Mouse (Mus musculus): Measurements from ENCODE around the gene Olfr92. TPM values are rescaled to one million over a fixed set of nuclear protein-coding genes. Genes with fewer than 3 reads are reported as not detected.

Gene Olfr92
- polyA plus RNA-seq, 2 experiments, result not detected

- Histone ChIP-seq H3K4me2 (replicated peaks; ENCODE audit: low read depth, low read length, severe bottlenecking) (no peak within 1 kb of the TSS), H3K4me1 (ENCODE audit: control insufficient read depth, insufficient read depth, low read length) (no peaks in the 10 kb centered on the region), H3K27me3 (ENCODE audit: control insufficient read depth, insufficient read depth, low read length) (no peaks in the 10 kb centered on the region), H3K27ac (replicated peaks; ENCODE audit: low read depth, low read length) (no peak within 1 kb of the TSS), H3K36me3 (ENCODE audit: control insufficient read depth, insufficient read depth, low read length) (no peaks in the 10 kb centered on the region), H3K9me3 (ENCODE audit: control insufficient read depth, low read length) (no peaks in the 10 kb centered on the region), H3K9ac (ENCODE audit: low read depth, low read length, severe bottlenecking) (no peak within 1 kb of the TSS), H3K4me3 (replicated peaks; ENCODE audit: low read length) (no peak within 1 kb of the TSS)
- no peak for ATAC-seq (ENCODE audit: low FRiP score, low read depth)
- TF ChIP-seq POLR2A (IDR thresholded peaks at IDR 0.05; ENCODE audit: borderline replicate concordance, extremely low read depth, insufficient read depth, insufficient read length), result no peak
- no peak for DNase-seq (ENCODE audit: low spot score)
Measured at GRCm38 (mm10) chr17:37088399-37088798, 31.5 kb downstream of the Olfr92 start, which contains the start of gene Olfr90. Olfr90 (minus strand) TSS chr17:37088499.

GRCm38 (mm10) chr17:37085545-37085944, 34.3 kb downstream of the Olfr92 start:
- Histone ChIP-seq H3K36me3 (ENCODE audit: control insufficient read depth, insufficient read depth, low read length) (no peaks in the 10 kb centered on the region), H3K9ac (ENCODE audit: low read depth, low read length, severe bottlenecking) (no peak overlapping the region), H3K4me3 (replicated peaks; ENCODE audit: low read length) (no peak overlapping the region), H3K4me1 (ENCODE audit: control insufficient read depth, insufficient read depth, low read length) (no peaks in the 10 kb centered on the region), H3K4me2 (replicated peaks; ENCODE audit: low read depth, low read length, severe bottlenecking) (no peak overlapping the region), H3K27me3 (ENCODE audit: control insufficient read depth, insufficient read depth, low read length) (no peaks in the 10 kb centered on the region), H3K9me3 (ENCODE audit: control insufficient read depth, low read length) (no peaks in the 10 kb centered on the region), H3K27ac (replicated peaks; ENCODE audit: low read depth, low read length) (no peak overlapping the region)
- WGBS, result 72% methylated on average over 10 of the region's 10 CpGs
- no peak for TF ChIP-seq POLR2A (IDR thresholded peaks at IDR 0.05; ENCODE audit: borderline replicate concordance, extremely low read depth, insufficient read depth, insufficient read length)
- ATAC-seq (ENCODE audit: low FRiP score, low read depth) (no peak), DNase-seq (ENCODE audit: low spot score) (no peak)

GRCm38 (mm10) chr17:37084632-37085031, 35.3 kb downstream of the Olfr92 start:
- Histone ChIP-seq H3K36me3 (ENCODE audit: control insufficient read depth, insufficient read depth, low read length) (no peaks in the 10 kb centered on the region), H3K4me3 (replicated peaks; ENCODE audit: low read length) (no peak overlapping the region), H3K9ac (ENCODE audit: low read depth, low read length, severe bottlenecking) (no peak overlapping the region), H3K9me3 (ENCODE audit: control insufficient read depth, low read length) (no peaks in the 10 kb centered on the region), H3K4me1 (ENCODE audit: control insufficient read depth, insufficient read depth, low read length) (no peaks in the 10 kb centered on the region), H3K4me2 (replicated peaks; ENCODE audit: low read depth, low read length, severe bottlenecking) (no peak overlapping the region), H3K27me3 (ENCODE audit: control insufficient read depth, insufficient read depth, low read length) (no peaks in the 10 kb centered on the region), H3K27ac (replicated peaks; ENCODE audit: low read depth, low read length) (no peak overlapping the region)
- ATAC-seq (ENCODE audit: low FRiP score, low read depth) (no peak), DNase-seq (ENCODE audit: low spot score) (no peak)
- TF ChIP-seq POLR2A (IDR thresholded peaks at IDR 0.05; ENCODE audit: borderline replicate concordance, extremely low read depth, insufficient read depth, insufficient read length), result no peak
- WGBS, result 70% methylated on average over 5 of the region's 5 CpGs

- TF ChIP-seq POLR2A (IDR thresholded peaks at IDR 0.05; ENCODE audit: borderline replicate concordance, extremely low read depth, insufficient read depth, insufficient read length), result no peak
- H3K27me3 ChIP-seq (ENCODE audit: control insufficient read depth, insufficient read depth, low read length), result no peaks in the 10 kb centered on the region
- peak; percentile 83 for DNase-seq (ENCODE audit: low spot score)
- H3K27ac ChIP-seq (replicated peaks; ENCODE audit: low read depth, low read length), result no peak overlapping the region
- no peak overlapping the region for H3K9ac ChIP-seq (ENCODE audit: low read depth, low read length, severe bottlenecking)
- no peak overlapping the region for H3K4me3 ChIP-seq (replicated peaks; ENCODE audit: low read length)
- H3K4me1 ChIP-seq (ENCODE audit: control insufficient read depth, insufficient read depth, low read length), result peaks cover 8% of the 10 kb centered on the region; the same call in 1 of the 2 replicates
- peak; percentile 50 for ATAC-seq (ENCODE audit: low FRiP score, low read depth)
- H3K9me3 ChIP-seq (ENCODE audit: control insufficient read depth, low read length), result no peaks in the 10 kb centered on the region
- 3% methylated on average over 7 of the region's 8 CpGs for WGBS
- no peak overlapping the region for H3K4me2 ChIP-seq (replicated peaks; ENCODE audit: low read depth, low read length, severe bottlenecking)
- no peaks in the 10 kb centered on the region for H3K36me3 ChIP-seq (ENCODE audit: control insufficient read depth, insufficient read depth, low read length)
Measured at GRCm38 (mm10) chr17:37083327-37083726, 36.6 kb downstream of the Olfr92 start.

GRCm38 (mm10) chr17:37081659-37082058, 38.2 kb downstream of the Olfr92 start:
- H3K9ac ChIP-seq (ENCODE audit: low read depth, low read length, severe bottlenecking), result no peak overlapping the region
- H3K4me2 ChIP-seq (replicated peaks; ENCODE audit: low read depth, low read length, severe bottlenecking), result no peak overlapping the region
- H3K36me3 ChIP-seq (ENCODE audit: control insufficient read depth, insufficient read depth, low read length), result no peaks in the 10 kb centered on the region
- ATAC-seq (ENCODE audit: low FRiP score, low read depth), result no peak
- no peaks in the 10 kb centered on the region for H3K9me3 ChIP-seq (ENCODE audit: control insufficient read depth, low read length)
- no peak for TF ChIP-seq POLR2A (IDR thresholded peaks at IDR 0.05; ENCODE audit: borderline replicate concordance, extremely low read depth, insufficient read depth, insufficient read length)
- H3K27ac ChIP-seq (replicated peaks; ENCODE audit: low read depth, low read length), result no peak overlapping the region
- H3K27me3 ChIP-seq (ENCODE audit: control insufficient read depth, insufficient read depth, low read length), result no peaks in the 10 kb centered on the region
- no peak overlapping the region for H3K4me3 ChIP-seq (replicated peaks; ENCODE audit: low read length)
- 86% methylated on average over 4 of the region's 4 CpGs for WGBS
- peaks cover 8% of the 10 kb centered on the region; the same call in 1 of the 2 replicates for H3K4me1 ChIP-seq (ENCODE audit: control insufficient read depth, insufficient read depth, low read length)
- no peak for DNase-seq (ENCODE audit: low spot score)

- H3K9ac ChIP-seq (ENCODE audit: low read depth, low read length, severe bottlenecking), result no peak overlapping the region
- no peak overlapping the region for H3K4me2 ChIP-seq (replicated peaks; ENCODE audit: low read depth, low read length, severe bottlenecking)
- no peak for TF ChIP-seq POLR2A (IDR thresholded peaks at IDR 0.05; ENCODE audit: borderline replicate concordance, extremely low read depth, insufficient read depth, insufficient read length)
- no peak for DNase-seq (ENCODE audit: low spot score)
- H3K27me3 ChIP-seq (ENCODE audit: control insufficient read depth, insufficient read depth, low read length), result no peaks in the 10 kb centered on the region
- WGBS, result 11% methylated on average over 5 of the region's 5 CpGs
- H3K4me3 ChIP-seq (replicated peaks; ENCODE audit: low read length), result no peak overlapping the region
- no peaks in the 10 kb centered on the region for H3K9me3 ChIP-seq (ENCODE audit: control insufficient read depth, low read length)
- peaks cover 8% of the 10 kb centered on the region; the same call in 1 of the 2 replicates for H3K4me1 ChIP-seq (ENCODE audit: control insufficient read depth, insufficient read depth, low read length)
- H3K36me3 ChIP-seq (ENCODE audit: control insufficient read depth, insufficient read depth, low read length), result peaks cover 13% of the 10 kb centered on the region
- no peak for ATAC-seq (ENCODE audit: low FRiP score, low read depth)
- H3K27ac ChIP-seq (replicated peaks; ENCODE audit: low read depth, low read length), result no peak overlapping the region
Measured at GRCm38 (mm10) chr17:37080119-37080518, 39.8 kb downstream of the Olfr92 start.

All from limb, embryonic 14.5 days (tissue).